Mouse (Mus musculus) thymus, postnatal 10 days (tissue): Measurements from ENCODE around the gene Rptor.

ENCODE experiments used
- DNase-seq, 2 experiments: peaks; one replicate each; pipeline ENCODE4 v3.0.0; 2021; ENCODE audit warnings: low spot score in 2 of 2

Rptor gene

GRCm38 (mm10) chr11:119848189-119848588 lies 245.5 kb downstream of the Rptor start:
- no peak for DNase-seq

- DNase-seq = peak; percentile 55 to 66
These were observed 253.3 kb downstream of the Rptor start for GRCm38 (mm10) chr11:119855999-119856398.

GRCm38 (mm10) chr11:119862523-119863299 lies 260.0 kb downstream of the Rptor start:
- DNase-seq = no peak

- no peak for DNase-seq
These were observed 260.7 kb downstream of the Rptor start for GRCm38 (mm10) chr11:119863421-119863821.

- DNase-seq = no peak
These were observed 264.1 kb downstream of the Rptor start for GRCm38 (mm10) chr11:119866837-119867236.

- DNase-seq = no peak
These were observed 265.4 kb downstream of the Rptor start for GRCm38 (mm10) chr11:119868138-119868537.

- DNase-seq = no peak
These were observed 265.9 kb downstream of the Rptor start for GRCm38 (mm10) chr11:119868556-119868955.

GRCm38 (mm10) chr11:119871141-119871540 lies 268.4 kb downstream of the Rptor start:
- peak; percentile 50 to 70 for DNase-seq

GRCm38 (mm10) chr11:119873643-119874042 lies 270.9 kb downstream of the Rptor start:
- no peak for DNase-seq

GRCm38 (mm10) chr11:119874841-119875240 lies 272.1 kb downstream of the Rptor start:
- DNase-seq = no peak

GRCm38 (mm10) chr11:119875685-119876084 lies 273.0 kb downstream of the Rptor start:
- no peak for DNase-seq

- no peak for DNase-seq
These were observed 274.4 kb downstream of the Rptor start for GRCm38 (mm10) chr11:119877124-119877523.

- DNase-seq = no peak
These were observed 276.9 kb downstream of the Rptor start for GRCm38 (mm10) chr11:119879573-119879972.

- no peak for DNase-seq
These were observed 280.9 kb downstream of the Rptor start for GRCm38 (mm10) chr11:119883646-119884045.

GRCm38 (mm10) chr11:119889966-119890365 lies 287.3 kb downstream of the Rptor start:
- no peak for DNase-seq

- DNase-seq = no peak
These were observed 289.0 kb downstream of the Rptor start for GRCm38 (mm10) chr11:119891601-119892215.

- no peak for DNase-seq
These were observed 291.0 kb downstream of the Rptor start for GRCm38 (mm10) chr11:119893667-119894236.

GRCm38 (mm10) chr11:119894634-119895033 lies 291.9 kb downstream of the Rptor start:
- no peak for DNase-seq

- no peak for DNase-seq
These were observed 294.3 kb downstream of the Rptor start for GRCm38 (mm10) chr11:119897041-119897440.

- no peak for DNase-seq
These were observed 296.3 kb downstream of the Rptor start for GRCm38 (mm10) chr11:119898976-119899375.

- no peak for DNase-seq
These were observed 298.5 kb downstream of the Rptor start for GRCm38 (mm10) chr11:119901174-119901573.

- DNase-seq = no peak
These were observed 300.2 kb downstream of the Rptor start for GRCm38 (mm10) chr11:119902891-119903290.
